Mouse (Mus musculus) forebrain, embryonic 11.5 days (tissue): ENCODE results near the gene Txndc5. TPM values are rescaled to one million over a fixed set of nuclear protein-coding genes. Genes with fewer than 3 reads are reported as not detected.

Experiments
- ATAC-seq: fragments of 200-750 bp; cut with Nextera tagmentation; replicated peaks from 2 replicates; pipeline ENCODE4 v1.8.0; 2017; ENCODE audit warnings: moderate TSS enrichment; ENCODE audit not compliant: low FRiP score
- DNase-seq: peaks from one replicate; pipeline ENCODE4 v3.0.0-alpha.2; 2017; ENCODE audit warnings: low spot score
- H3K27ac ChIP-seq: fragments of 300-500 bp; sonication (generic); 2 replicates; pipeline ENCODE4 v1.5.1; 2014; ENCODE audit warnings: low read depth, low read length
- H3K27me3 ChIP-seq: fragments of 300-500 bp; sonication (generic); 2 replicates; pipeline ENCODE4 v1.6.1; 2014; ENCODE audit warnings: mild to moderate bottlenecking, low read length, mixed read lengths; ENCODE audit not compliant: control insufficient read depth, insufficient read depth
- H3K36me3 ChIP-seq: fragments of 300-500 bp; sonication (generic); 2 replicates; pipeline ENCODE4 v1.6.1; 2014; ENCODE audit warnings: mild to moderate bottlenecking, low read length, moderate library complexity, mixed read lengths; ENCODE audit not compliant: control insufficient read depth, insufficient read depth
- H3K4me1 ChIP-seq: fragments of 300-500 bp; sonication (generic); replicated peaks from 2 replicates; pipeline ENCODE4 v1.6.1; 2014; ENCODE audit warnings: low read length, mixed read lengths; ENCODE audit not compliant: control insufficient read depth, insufficient read depth
- H3K4me2 ChIP-seq: fragments of 300-500 bp; sonication (generic); 2 replicates; pipeline ENCODE4 v1.6.1; 2014; ENCODE audit warnings: low read depth, mild to moderate bottlenecking, low read length, moderate library complexity, mixed read lengths; ENCODE audit not compliant: severe bottlenecking
- H3K4me3 ChIP-seq: fragments of 300-500 bp; sonication (generic); 2 replicates; pipeline ENCODE4 v1.5.1; 2014; ENCODE audit warnings: low read depth, low read length
- H3K9ac ChIP-seq: fragments of 300-500 bp; sonication (generic); 2 replicates; pipeline ENCODE4 v1.6.1; 2014; ENCODE audit warnings: low read length
- H3K9me3 ChIP-seq: fragments of 300-500 bp; sonication (generic); 2 replicates; pipeline ENCODE4 v1.6.1; 2016; ENCODE audit warnings: low read length, mixed read lengths; ENCODE audit not compliant: control insufficient read depth
- WGBS: fragments of 180-500 bp; shearing (Covaris S2); extraction: QIAGEN DNeasy Blood & Tissue Kit; methylation state at CpG from one replicate; pipeline ENCODE4 v1.1.7; 2014; 5-methylcytosine and 5-hydroxymethylcytosine counted together
- polyA plus RNA-seq: library from polyadenylated mRNA; unstranded; fragments of >200 nt; fragmentation: Nextera tagmentation; extraction: Ambion mirVana; gene quantifications from 2 replicates; pipeline ENCODE4 v1.2.1, GENCODE M21; 2014

Txndc5 gene
- polyA plus RNA-seq, 1 experiment from 2014 or later = 122 TPM

GRCm38 (mm10) chr13:38531498-38531897 lies 2.9 kb upstream of the Txndc5 start:
- ATAC-seq (no peak), DNase-seq (no peak)
- no peak overlapping the region for H3K4me2 ChIP-seq
- H3K27me3 ChIP-seq = no peaks in the 10 kb centered on the region
- H3K9ac ChIP-seq = no peak overlapping the region
- no peak overlapping the region for H3K27ac ChIP-seq
- H3K36me3 ChIP-seq = no peaks in the 10 kb centered on the region
- no peaks in the 10 kb centered on the region for H3K9me3 ChIP-seq
- WGBS = 92% methylated on average over 4 of the region's 4 CpGs
- H3K4me3 ChIP-seq = no peak overlapping the region
- H3K4me1 ChIP-seq = peaks cover 3% of the 10 kb centered on the region; the same call in 1 of the 2 replicates

- Histone ChIP-seq H3K9ac (no peak overlapping the region), H3K27ac (no peak overlapping the region), H3K4me3 (no peak overlapping the region), H3K27me3 (no peaks in the 10 kb centered on the region), H3K4me1 (peaks cover 3% of the 10 kb centered on the region; the same call in 1 of the 2 replicates), H3K36me3 (no peaks in the 10 kb centered on the region), H3K9me3 (no peaks in the 10 kb centered on the region), H3K4me2 (no peak overlapping the region)
- ATAC-seq (no peak), DNase-seq (no peak)
- 89% methylated on average over 6 of the region's 6 CpGs for WGBS
These were observed 952 bp upstream of the Txndc5 start for GRCm38 (mm10) chr13:38529576-38529975.

- peaks cover 1% of the 10 kb centered on the region; the same call in 1 of the 2 replicates for H3K36me3 ChIP-seq
- under 1% methylated on average over 84 of the region's 87 CpGs for WGBS
- H3K27ac ChIP-seq = peak overlapping the region; percentile 54; the same call in 1 of the 2 replicates
- peaks cover 3% of the 10 kb centered on the region; the same call in 1 of the 2 replicates for H3K4me1 ChIP-seq
- peak overlapping the region; percentile 79 for H3K9ac ChIP-seq
- no peaks in the 10 kb centered on the region for H3K27me3 ChIP-seq
- ATAC-seq (peak; percentile 91), DNase-seq (peak; percentile 93)
- peak overlapping the region; percentile 82 for H3K4me2 ChIP-seq
- H3K4me3 ChIP-seq = peak overlapping the region; percentile 81
- H3K9me3 ChIP-seq = no peaks in the 10 kb centered on the region
These were observed 600 bp downstream of the Txndc5 start for GRCm38 (mm10) chr13:38527797-38528650.

- ATAC-seq (no peak; the same call in 1 of the 2 replicates), DNase-seq (peak; percentile 56)
- Histone ChIP-seq H3K27ac (peak overlapping the region; percentile 54; the same call in 1 of the 2 replicates), H3K4me1 (peaks cover 3% of the 10 kb centered on the region; the same call in 1 of the 2 replicates), H3K27me3 (no peaks in the 10 kb centered on the region), H3K4me3 (peak overlapping the region; percentile 81), H3K4me2 (peak overlapping the region; percentile 82), H3K36me3 (peaks cover 4% of the 10 kb centered on the region; the same call in 1 of the 2 replicates), H3K9me3 (no peaks in the 10 kb centered on the region), H3K9ac (peak overlapping the region; percentile 79)
- 14% methylated on average over 15 of the region's 15 CpGs for WGBS
These were observed 1.4 kb downstream of the Txndc5 start for GRCm38 (mm10) chr13:38527041-38527796.

GRCm38 (mm10) chr13:38526116-38526515 lies 2.5 kb downstream of the Txndc5 start:
- peaks cover 3% of the 10 kb centered on the region; the same call in 1 of the 2 replicates for H3K4me1 ChIP-seq
- no peak overlapping the region for H3K4me3 ChIP-seq
- no peak overlapping the region for H3K9ac ChIP-seq
- no peak overlapping the region for H3K27ac ChIP-seq
- H3K4me2 ChIP-seq = no peak overlapping the region
- H3K36me3 ChIP-seq = peaks cover 4% of the 10 kb centered on the region; the same call in 1 of the 2 replicates
- no peaks in the 10 kb centered on the region for H3K27me3 ChIP-seq
- 96% methylated on average over 2 of the region's 2 CpGs for WGBS
- H3K9me3 ChIP-seq = no peaks in the 10 kb centered on the region
- no peak for DNase-seq
- no peak for ATAC-seq

- Histone ChIP-seq H3K9ac (no peak overlapping the region), H3K4me3 (no peak overlapping the region), H3K27me3 (no peaks in the 10 kb centered on the region), H3K36me3 (peaks cover 4% of the 10 kb centered on the region; the same call in 1 of the 2 replicates), H3K9me3 (no peaks in the 10 kb centered on the region), H3K4me1 (peaks cover 3% of the 10 kb centered on the region; the same call in 1 of the 2 replicates), H3K27ac (no peak overlapping the region), H3K4me2 (no peak overlapping the region)
- DNase-seq (no peak), ATAC-seq (no peak)
- WGBS = 84% methylated on average over 3 of the region's 3 CpGs
These were observed 3.4 kb downstream of the Txndc5 start for GRCm38 (mm10) chr13:38525261-38525660.

- Histone ChIP-seq H3K27ac (no peak overlapping the region), H3K4me3 (no peak overlapping the region), H3K36me3 (peaks cover 4% of the 10 kb centered on the region; the same call in 1 of the 2 replicates), H3K9ac (no peak overlapping the region), H3K4me1 (0 out of 2 replicates have a peak, but pooled peaks cover 3% of the 10 kb centered on the region), H3K27me3 (no peaks in the 10 kb centered on the region), H3K9me3 (no peaks in the 10 kb centered on the region), H3K4me2 (no peak overlapping the region)
- 94% methylated on average over 11 of the region's 11 CpGs for WGBS
- ATAC-seq (no peak), DNase-seq (no peak)
These were observed 5.4 kb downstream of the Txndc5 start for GRCm38 (mm10) chr13:38523231-38523630.

GRCm38 (mm10) chr13:38522056-38522654 lies 6.5 kb downstream of the Txndc5 start:
- Histone ChIP-seq H3K27me3 (no peaks in the 10 kb centered on the region), H3K9ac (no peak overlapping the region), H3K27ac (no peak overlapping the region), H3K4me1 (0 out of 2 replicates have a peak, but pooled peaks cover 3% of the 10 kb centered on the region), H3K4me2 (no peak overlapping the region), H3K4me3 (no peak overlapping the region), H3K36me3 (peaks cover 4% of the 10 kb centered on the region; the same call in 1 of the 2 replicates), H3K9me3 (no peaks in the 10 kb centered on the region)
- DNase-seq (no peak), ATAC-seq (no peak)
- WGBS = 79% methylated on average over 4 of the region's 4 CpGs
